ENCODE assay signal across 21 mouse cellular contexts in the genomic region with DNA sequence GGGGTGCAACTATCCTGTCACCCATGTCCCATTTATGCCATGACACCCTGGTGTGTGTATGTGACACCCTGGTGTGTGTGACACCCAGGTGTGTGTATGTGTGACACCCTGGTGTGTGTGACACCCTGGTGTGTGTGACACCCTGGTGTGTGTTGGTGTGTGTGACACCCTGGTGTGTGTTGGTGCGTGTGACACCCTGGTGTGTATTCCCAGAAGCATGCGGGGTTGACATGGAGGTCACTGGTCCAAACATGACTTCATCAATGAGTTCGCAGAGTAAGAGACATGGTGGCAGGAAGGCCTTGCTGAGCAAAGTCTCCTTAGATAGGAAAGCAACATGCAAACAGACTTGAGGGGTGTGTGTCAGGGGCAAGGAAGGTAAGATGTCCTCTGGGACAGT. TPM values are rescaled to one million over a fixed set of nuclear protein-coding genes. Genes with fewer than 3 reads are reported as not detected.
DNase-seq lines count a peak whose midpoint lies in the region; ATAC-seq lines count a peak whose summit lies in the region.
"Had no signal": no experiment of that assay in that cellular context is flagged by ENCODE, and none has a peak within 500 bp of the region (broad histone marks: within the 10 kb centered on the region; RNA-seq: fewer than 3 reads in every experiment).

No protein-coding gene starts in this region.

- H3K4me3 ChIP-seq in heart, embryonic 12.5 days, result no peak overlapping the region
- H3K4me3 ChIP-seq in hindbrain, embryonic 13.5 days, result no peak overlapping the region
- no peak overlapping the region for H3K4me3 ChIP-seq in hindbrain, embryonic 14.5 days (replicated peaks; ENCODE audit: low read length)
- no peak overlapping the region for H3K4me3 ChIP-seq in midbrain, embryonic 11.5 days (ENCODE audit: low read depth, low read length)
- no peak overlapping the region for H3K4me3 ChIP-seq in midbrain, embryonic 15.5 days

- H3K36me3 ChIP-seq in heart, embryonic 12.5 days, result no peaks in the 10 kb centered on the region
- no peaks in the 10 kb centered on the region for H3K36me3 ChIP-seq in hindbrain, embryonic 13.5 days
- H3K36me3 ChIP-seq in hindbrain, embryonic 14.5 days (replicated peaks; ENCODE audit: control insufficient read depth, insufficient read depth), result no peaks in the 10 kb centered on the region
- H3K36me3 ChIP-seq in midbrain, embryonic 11.5 days (ENCODE audit: control insufficient read depth, insufficient read depth, low read length), result no peaks in the 10 kb centered on the region
- no peaks in the 10 kb centered on the region for H3K36me3 ChIP-seq in midbrain, embryonic 15.5 days (replicated peaks)
- H3K36me3 ChIP-seq: G1E had no signal

- no peak overlapping the region for H3K9ac ChIP-seq in heart, embryonic 12.5 days
- H3K9ac ChIP-seq in hindbrain, embryonic 13.5 days, result 0 out of 2 replicates have a peak overlapping the region, but pooled peaks have one; percentile 24
- H3K9ac ChIP-seq in hindbrain, embryonic 14.5 days, result no peak overlapping the region
- no peak overlapping the region for H3K9ac ChIP-seq in midbrain, embryonic 11.5 days (ENCODE audit: low read length)
- no peak overlapping the region for H3K9ac ChIP-seq in midbrain, embryonic 15.5 days

- H3K4me1 ChIP-seq in heart, embryonic 12.5 days (replicated peaks), result no peaks in the 10 kb centered on the region
- peaks cover 9% of the 10 kb centered on the region for H3K4me1 ChIP-seq in hindbrain, embryonic 13.5 days (replicated peaks)
- H3K4me1 ChIP-seq in hindbrain, embryonic 14.5 days (replicated peaks; ENCODE audit: control insufficient read depth, insufficient read depth, low read length), result 0 out of 2 replicates have a peak, but pooled peaks cover 9% of the 10 kb centered on the region
- peaks cover 5% of the 10 kb centered on the region for H3K4me1 ChIP-seq in midbrain, embryonic 11.5 days (ENCODE audit: control insufficient read depth, insufficient read depth, low read length)
- peaks cover 4% of the 10 kb centered on the region; the same call in 1 of the 2 replicates for H3K4me1 ChIP-seq in midbrain, embryonic 15.5 days

- H3K27ac ChIP-seq in heart, embryonic 12.5 days (ENCODE audit: poor library complexity, severe bottlenecking), result no peak overlapping the region
- H3K27ac ChIP-seq in hindbrain, embryonic 13.5 days, result no peak overlapping the region
- H3K27ac ChIP-seq in hindbrain, embryonic 14.5 days, result no peak overlapping the region
- no peak overlapping the region for H3K27ac ChIP-seq in midbrain, embryonic 11.5 days (ENCODE audit: low read depth, low read length)
- no peak overlapping the region for H3K27ac ChIP-seq in midbrain, embryonic 15.5 days

- no peak overlapping the region for H3K4me2 ChIP-seq in heart, embryonic 12.5 days
- no peak overlapping the region for H3K4me2 ChIP-seq in hindbrain, embryonic 13.5 days
- H3K4me2 ChIP-seq in hindbrain, embryonic 14.5 days (replicated peaks), result no peak overlapping the region
- no peak overlapping the region for H3K4me2 ChIP-seq in midbrain, embryonic 11.5 days
- no peak overlapping the region for H3K4me2 ChIP-seq in midbrain, embryonic 15.5 days

- no peak for ATAC-seq in heart, embryonic 12.5 days (ENCODE audit: insufficient number of reproducible peaks, low FRiP score)
- no peak for ATAC-seq in hindbrain, embryonic 13.5 days (ENCODE audit: low FRiP score)
- ATAC-seq in hindbrain, embryonic 14.5 days (ENCODE audit: low FRiP score), result no peak
- no peak for ATAC-seq in midbrain, embryonic 11.5 days (ENCODE audit: low FRiP score)
- no peak for ATAC-seq in midbrain, embryonic 15.5 days (replicated peaks)
- ATAC-seq: activated CD4-positive, CD25-positive, alpha-beta regulatory T cell, adult 4 months; CD4-positive, CD25-positive, alpha-beta regulatory T cell, adult 4 months; Patski had no signal

- no peaks in the 10 kb centered on the region for H3K9me3 ChIP-seq in heart, embryonic 12.5 days (replicated peaks)
- no peaks in the 10 kb centered on the region for H3K9me3 ChIP-seq in hindbrain, embryonic 13.5 days
- no peaks in the 10 kb centered on the region for H3K9me3 ChIP-seq in hindbrain, embryonic 14.5 days (ENCODE audit: control insufficient read depth, low read length)
- H3K9me3 ChIP-seq in midbrain, embryonic 11.5 days (ENCODE audit: control insufficient read depth, low read length), result no peaks in the 10 kb centered on the region
- H3K9me3 ChIP-seq in midbrain, embryonic 15.5 days, result no peaks in the 10 kb centered on the region
- H3K9me3 ChIP-seq: G1E had no signal

- WGBS in heart, embryonic 12.5 days, result 81% methylated on average over 3 of the region's 3 CpGs
- 87% methylated on average over 3 of the region's 3 CpGs for WGBS in hindbrain, embryonic 13.5 days
- 87% methylated on average over 3 of the region's 3 CpGs for WGBS in hindbrain, embryonic 14.5 days
- 92% methylated on average over 3 of the region's 3 CpGs for WGBS in midbrain, embryonic 11.5 days
- 87% methylated on average over 3 of the region's 3 CpGs for WGBS in midbrain, embryonic 15.5 days

- H3K27me3 ChIP-seq in heart, embryonic 12.5 days (replicated peaks), result no peaks in the 10 kb centered on the region
- 0 out of 2 replicates have a peak, but pooled peaks cover 4% of the 10 kb centered on the region for H3K27me3 ChIP-seq in hindbrain, embryonic 13.5 days
- H3K27me3 ChIP-seq in hindbrain, embryonic 14.5 days (ENCODE audit: control insufficient read depth, insufficient read depth, low read length), result no peaks in the 10 kb centered on the region
- no peaks in the 10 kb centered on the region; the same call in 1 of the 2 replicates for H3K27me3 ChIP-seq in midbrain, embryonic 11.5 days (ENCODE audit: control insufficient read depth, insufficient read depth, low read length)
- H3K27me3 ChIP-seq in midbrain, embryonic 15.5 days (replicated peaks), result no peaks in the 10 kb centered on the region
- H3K27me3 ChIP-seq: CH12.LX, Patski had no signal

- peak; percentile 73 for DNase-seq in heart, adult 11 months
- no peak for DNase-seq in hindbrain, embryonic 14.5 days (ENCODE audit: low spot score)
- DNase-seq in midbrain, embryonic 11.5 days (ENCODE audit: low spot score, missing footprints), result peak; percentile 53
- DNase-seq: adrenal gland, adult 2 months; adrenal gland, adult 8-10 months; adrenal gland, postnatal 10 days; adrenal gland, postnatal 14 days; adrenal gland, postnatal 25 days; adrenal gland, postnatal 36 days; B cell, adult 2 months; cerebellum, adult 11 months; cerebellum, adult 11-12 months; cerebellum, adult 18-20 months had no signal

RNA-seq across cellular contexts. Expression of gene Acer2, which starts 52.8 kb away (rescaled TPM):
- 36.0 and 40.9 TPM in 2 replicates for polyA plus RNA-seq in heart, embryonic 12.5 days (2016; fragmentation: Nextera tagmentation; extraction: Ambion mirVana)
- 21.6 and 23.6 TPM in 2 replicates for polyA plus RNA-seq in hindbrain, embryonic 13.5 days (2015; fragmentation: Nextera tagmentation; extraction: Ambion mirVana)
- polyA plus RNA-seq in hindbrain, embryonic 14.5 days (2014; fragmentation: Nextera tagmentation; extraction: Ambion mirVana), result 18.4 and 24.6 TPM in 2 replicates
- polyA plus RNA-seq in midbrain, embryonic 11.5 days (2014; fragmentation: Nextera tagmentation; extraction: Ambion mirVana), result 7.0 and 9.2 TPM in 2 replicates
- polyA plus RNA-seq in midbrain, embryonic 15.5 days (2015; fragmentation: Nextera tagmentation; extraction: Ambion mirVana), result 21.1 and 22.2 TPM in 2 replicates
- polyA plus RNA-seq: G1E, Patski had no signal
